Mouse (Mus musculus): ENCODE measurements at regions not wholly inside any gene's neighbourhood (a gene's known extent, or its start where the extent isn't known, plus 50 kb on each side); places are given as distances from the start of the nearest gene placed in this dataset.

- TF ChIP-seq CTCF (IDR thresholded peaks at IDR 0.05; ENCODE audit: extremely low read depth, insufficient read depth, low read length) (no peak), POLR2A (IDR thresholded peaks at IDR 0.05; ENCODE audit: extremely low read depth, insufficient read depth, low read length) (no peak)
Observed at GRCm38 (mm10) chr4:125259306-125259705, 131.7 kb upstream of the Zc3h12a start.

All from cortical plate, adult 2 months (tissue).